In genomic region chr19:44734116-44734515, GRCm38 (mm10) we compare ENCODE assay signal across 12 mouse cellular contexts. TPM values are rescaled to one million over a fixed set of nuclear protein-coding genes. Genes with fewer than 3 reads are reported as not detected.
DNase-seq lines count a peak whose midpoint lies in the region; ATAC-seq lines count a peak whose summit lies in the region.
"Had no signal": no experiment of that assay in that cellular context is flagged by ENCODE, and none has a peak within 500 bp of the region (broad histone marks: within the 10 kb centered on the region; RNA-seq: fewer than 3 reads in every experiment).

No protein-coding gene starts in this region.

- peaks cover 10% of the 10 kb centered on the region; the same call in 1 of the 2 replicates for H3K4me1 ChIP-seq in heart, embryonic 13.5 days
- peaks cover 10% of the 10 kb centered on the region for H3K4me1 ChIP-seq in hindbrain, embryonic 12.5 days
- peaks cover 12% of the 10 kb centered on the region for H3K4me1 ChIP-seq in midbrain, embryonic 15.5 days

- H3K27ac ChIP-seq in heart, embryonic 13.5 days (replicated peaks), result no peak overlapping the region
- H3K27ac ChIP-seq in hindbrain, embryonic 12.5 days, result no peak overlapping the region
- H3K27ac ChIP-seq in midbrain, embryonic 15.5 days, result no peak overlapping the region

- no peak overlapping the region for H3K9ac ChIP-seq in heart, embryonic 13.5 days
- H3K9ac ChIP-seq in hindbrain, embryonic 12.5 days, result no peak overlapping the region
- no peak overlapping the region for H3K9ac ChIP-seq in midbrain, embryonic 15.5 days

- H3K4me2 ChIP-seq in heart, embryonic 13.5 days, result peak overlapping the region; percentile 58
- H3K4me2 ChIP-seq in hindbrain, embryonic 12.5 days (replicated peaks), result peak overlapping the region; percentile 48
- peak overlapping the region; percentile 51 for H3K4me2 ChIP-seq in midbrain, embryonic 15.5 days

- intact Hi-C loops in heart, postnatal 25 days (cut with DNase I), result no loop called here

- peak overlapping the region; percentile 36 for H3K4me3 ChIP-seq in heart, embryonic 13.5 days
- H3K4me3 ChIP-seq in hindbrain, embryonic 12.5 days, result peak overlapping the region; percentile 24; the same call in 1 of the 2 replicates
- peak overlapping the region; percentile 28 for H3K4me3 ChIP-seq in midbrain, embryonic 15.5 days
- H3K4me3 ChIP-seq: myocyte had no signal

- no peaks in the 10 kb centered on the region; the same call in 1 of the 2 replicates for H3K9me3 ChIP-seq in heart, embryonic 13.5 days
- no peaks in the 10 kb centered on the region for H3K9me3 ChIP-seq in hindbrain, embryonic 12.5 days (replicated peaks)
- H3K9me3 ChIP-seq in midbrain, embryonic 15.5 days, result no peaks in the 10 kb centered on the region

- no peak for ATAC-seq in heart, embryonic 13.5 days (ENCODE audit: extremely low read depth, insufficient number of reproducible peaks, low FRiP score, low TSS enrichment)
- no peak for ATAC-seq in hindbrain, embryonic 12.5 days (ENCODE audit: low FRiP score)
- no peak for ATAC-seq in midbrain, embryonic 15.5 days (replicated peaks)

- DNase-seq in heart, postnatal 25 days (ENCODE audit: low spot score), result no peak
- DNase-seq in ZHBTc4 (ENCODE audit: low read depth, low spot score), result peak; percentile 35
- no peak for DNase-seq in gastrocnemius, adult 8-10 months (ENCODE audit: low spot score in 2 of 2)
- DNase-seq in layer of hippocampus, adult 9-10 months (ENCODE audit: low spot score), result no peak
- DNase-seq in cerebellum, postnatal 10 days, result no peak
- DNase-seq: cerebellum, adult 8-10 months; lung, postnatal 10 days had no signal

- H3K27me3 ChIP-seq in heart, embryonic 13.5 days (replicated peaks), result peaks cover 97% of the 10 kb centered on the region
- peaks cover 94% of the 10 kb centered on the region for H3K27me3 ChIP-seq in hindbrain, embryonic 12.5 days
- peaks cover 92% of the 10 kb centered on the region for H3K27me3 ChIP-seq in midbrain, embryonic 15.5 days (replicated peaks)

- WGBS in heart, embryonic 13.5 days, result 2% methylated on average over 19 of the region's 21 CpGs
- 1% methylated on average over 21 of the region's 21 CpGs for WGBS in hindbrain, embryonic 12.5 days
- under 1% methylated on average over 21 of the region's 21 CpGs for WGBS in midbrain, embryonic 15.5 days

- no peaks in the 10 kb centered on the region for H3K36me3 ChIP-seq in heart, embryonic 13.5 days
- H3K36me3 ChIP-seq in hindbrain, embryonic 12.5 days, result no peaks in the 10 kb centered on the region
- no peaks in the 10 kb centered on the region for H3K36me3 ChIP-seq in midbrain, embryonic 15.5 days (replicated peaks)

RNA-seq across cellular contexts. Expression of gene Pax2, which starts 21.7 kb away (rescaled TPM):
- not detected in 2 replicates for polyA plus RNA-seq in heart, embryonic 13.5 days (2015; fragmentation: Nextera tagmentation; extraction: Ambion mirVana)
- total RNA-seq in heart, postnatal 25 days (2021), result not detected
- polyA plus RNA-seq in hindbrain, embryonic 12.5 days (2016; fragmentation: Nextera tagmentation; extraction: Ambion mirVana), result 15.1 and 18.6 TPM in 2 replicates
- 0.68 TPM in 2 replicates for polyA plus RNA-seq in midbrain, embryonic 15.5 days (2015; fragmentation: Nextera tagmentation; extraction: Ambion mirVana)
- not detected for total RNA-seq in gastrocnemius, adult 8-10 months (2022)
- polyA plus RNA-seq: myocyte; urinary bladder, adult 2 months had no signal
